Mouse (Mus musculus) embryo, embryonic 11 days (tissue): ENCODE data around the gene Rps21.

ENCODE experiments used
- DNase-seq: peaks from one replicate; pipeline ENCODE4 v3.0.0-alpha.2; 2015

The Rps21 gene

DNA sequence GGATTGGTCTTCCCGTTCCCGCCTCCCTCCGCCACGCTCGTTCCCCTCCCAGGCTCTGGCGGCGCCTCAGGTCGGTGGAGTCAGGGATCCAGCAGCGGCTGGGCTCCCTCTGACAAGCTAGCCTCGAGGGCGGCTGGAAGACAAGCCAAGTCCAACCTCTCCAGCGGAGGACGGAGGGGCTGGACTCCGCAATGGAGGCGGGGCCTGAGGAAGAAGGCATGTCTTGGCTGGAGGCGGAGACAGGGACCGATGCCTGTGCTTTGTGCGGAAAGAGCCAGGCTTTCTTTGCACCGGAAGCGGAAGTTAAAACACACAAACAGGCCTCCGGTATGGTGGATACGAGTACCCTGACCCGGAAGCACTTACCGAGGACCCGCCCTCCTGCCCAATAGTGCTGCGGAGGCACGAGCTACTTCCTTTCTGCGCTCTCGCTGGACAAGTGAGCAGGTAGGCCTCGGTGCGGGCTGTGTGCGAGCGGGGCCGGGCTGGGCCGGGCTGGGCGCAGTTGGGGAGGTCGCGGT lies at the start of gene Rps21:
Gene Rps21 (plus strand): TSS at position 377 of the 521 bp plus-strand sequence.
- DNase-seq, result peak; percentile 99

DNA sequence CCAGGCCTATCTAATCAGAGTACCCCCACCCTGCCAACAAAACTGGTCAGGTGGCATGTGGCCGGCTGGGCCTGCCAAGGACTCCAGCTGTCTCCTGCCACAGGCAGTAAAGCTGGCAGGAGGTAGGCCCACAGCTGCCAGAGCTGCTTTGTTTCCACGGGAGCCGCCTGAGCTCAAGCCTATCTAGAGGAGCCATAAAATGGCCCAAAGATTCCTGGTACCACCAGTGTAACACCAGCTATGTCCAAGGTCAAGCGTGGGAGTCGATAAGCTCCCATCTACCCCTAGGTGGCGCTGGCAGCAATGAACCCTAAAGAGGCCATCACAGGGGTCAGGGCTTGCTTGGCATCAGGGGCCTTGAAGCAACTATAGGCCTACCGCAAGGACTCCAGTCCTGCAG lies 49.3 kb upstream of the Rps21 start:
- DNase-seq, result peak; percentile 72

DNA sequence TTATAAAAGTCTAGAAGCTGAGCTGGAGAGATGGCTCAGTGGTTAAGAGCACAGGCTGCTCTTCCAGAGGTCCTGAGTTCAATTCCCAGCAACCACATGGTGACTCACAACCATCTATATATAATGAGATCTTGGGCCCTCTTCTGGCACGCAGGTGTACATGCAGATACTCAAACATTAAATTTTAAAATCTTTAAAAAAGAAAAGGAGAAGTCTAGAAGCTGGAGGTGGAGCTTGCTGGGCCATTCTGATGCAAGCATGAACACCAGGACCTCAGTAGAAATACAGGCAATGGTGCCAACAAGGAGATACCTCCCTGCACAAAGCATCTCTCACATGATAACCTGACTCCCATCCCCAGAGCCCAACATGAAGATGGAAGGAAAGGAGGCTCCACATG lies 48.2 kb upstream of the Rps21 start:
- no peak for DNase-seq

DNA sequence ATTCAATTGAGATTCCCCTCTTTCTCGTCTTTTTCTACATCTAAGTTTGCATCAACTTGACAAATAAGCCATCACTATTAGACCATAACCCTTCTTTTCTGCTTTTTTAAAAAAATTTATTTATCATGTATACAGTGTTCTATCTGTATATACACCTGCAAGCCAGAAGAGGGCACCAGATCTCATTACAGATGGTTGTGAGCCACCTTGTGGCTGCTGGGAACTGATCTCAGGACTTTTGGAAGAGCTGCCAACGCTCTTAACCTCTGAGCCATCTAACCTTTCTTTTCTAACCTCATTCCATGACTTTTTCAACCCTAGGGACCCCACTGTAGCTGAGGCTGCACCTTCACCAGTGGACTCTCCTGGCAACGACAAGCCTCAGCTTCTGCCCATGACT lies 44.9 kb upstream of the Rps21 start:
- no peak for DNase-seq

DNA sequence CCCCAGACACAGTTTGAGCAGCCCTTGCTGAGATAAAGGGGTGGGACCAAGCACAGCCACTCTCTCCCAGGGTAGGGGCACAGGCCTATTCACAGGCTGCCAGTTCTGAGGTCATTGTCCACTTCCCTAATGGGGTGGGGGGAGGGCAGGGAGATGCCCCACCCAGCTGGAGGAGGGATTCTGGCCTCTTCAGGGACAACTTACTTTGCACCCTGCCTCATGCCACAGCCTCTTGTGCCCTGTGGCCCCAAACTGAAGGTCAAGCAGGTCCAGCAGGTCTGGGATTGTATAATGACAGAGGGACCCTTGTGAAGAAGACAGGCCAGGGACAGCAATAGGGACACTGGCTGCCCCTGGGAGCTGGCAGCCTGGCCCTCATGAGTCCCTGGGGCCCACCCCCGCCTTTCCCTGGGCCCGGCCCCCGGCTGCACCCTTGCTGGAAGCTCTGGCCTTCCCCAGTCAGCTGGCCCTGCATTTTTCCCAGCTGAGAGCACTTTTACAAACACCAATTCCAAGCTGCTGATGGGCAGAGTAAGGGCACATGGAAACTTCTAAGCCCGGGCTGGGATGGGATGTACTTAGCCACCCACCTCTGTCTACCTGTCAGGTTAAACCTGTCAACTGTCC lies 42.7 kb upstream of the Rps21 start:
- DNase-seq, result no peak

DNA sequence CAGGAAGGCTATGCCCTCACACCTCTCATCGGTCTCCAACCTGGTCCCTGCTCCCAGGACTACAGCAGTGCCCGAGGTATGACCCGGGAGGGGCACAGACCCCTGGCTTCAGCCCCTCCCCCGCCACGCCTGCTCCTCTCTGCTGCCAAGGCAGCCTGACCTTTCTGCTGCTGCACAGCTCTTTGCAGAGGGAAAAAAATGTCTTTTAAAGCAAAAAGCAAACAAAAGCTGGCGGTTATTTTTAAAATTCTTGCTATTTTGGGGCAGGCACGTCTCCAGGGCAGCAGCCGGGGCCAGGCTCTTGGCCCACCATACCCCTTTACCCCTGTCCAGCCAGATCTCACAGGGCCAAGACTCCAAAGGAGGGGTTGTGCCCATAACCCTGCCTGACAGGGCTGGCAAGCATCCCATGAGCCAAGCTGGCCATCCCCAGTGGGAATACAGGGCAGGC lies 42.1 kb upstream of the Rps21 start:
- DNase-seq, result no peak

DNA sequence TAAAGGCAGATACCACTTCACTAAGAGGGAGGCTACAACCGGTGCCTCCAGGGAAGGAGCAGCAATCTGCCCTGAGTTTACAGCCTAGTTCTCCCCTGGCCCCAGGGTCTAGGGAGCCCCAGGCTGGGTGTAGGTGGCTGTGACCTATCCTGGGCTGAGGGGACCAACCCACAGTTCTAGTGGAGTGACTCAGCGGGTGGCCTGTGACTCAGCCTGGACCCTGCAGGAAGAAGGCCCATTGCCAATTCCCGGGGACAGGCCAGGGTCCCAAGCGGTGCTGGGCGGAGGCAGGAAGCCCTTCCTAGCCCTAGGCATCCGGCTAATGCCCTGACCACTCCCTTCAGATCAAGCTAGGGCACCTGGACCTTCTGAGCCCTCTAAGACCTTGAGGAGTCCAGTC lies 41.2 kb upstream of the Rps21 start:
- DNase-seq, result no peak

DNA sequence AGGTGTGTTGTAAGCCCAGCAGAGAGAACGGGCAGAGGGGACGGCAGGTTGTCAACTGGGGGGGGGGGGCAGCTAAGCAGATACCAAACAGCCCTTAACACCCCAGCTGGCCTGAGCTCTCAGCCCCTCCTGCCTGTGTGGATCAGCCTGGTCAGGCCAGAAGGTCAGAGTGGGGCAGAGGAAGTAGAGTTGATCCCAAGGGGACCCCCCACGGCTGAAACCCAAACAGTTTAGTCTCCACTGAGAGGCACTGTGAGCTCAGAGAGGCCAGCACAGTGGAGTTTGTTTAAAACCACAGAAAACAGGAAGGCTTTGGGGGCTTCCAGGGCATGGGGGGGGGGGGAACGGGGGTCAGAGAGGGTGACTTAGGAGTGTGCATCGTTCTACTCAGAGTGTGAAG lies 40.3 kb upstream of the Rps21 start:
- no peak for DNase-seq

DNA sequence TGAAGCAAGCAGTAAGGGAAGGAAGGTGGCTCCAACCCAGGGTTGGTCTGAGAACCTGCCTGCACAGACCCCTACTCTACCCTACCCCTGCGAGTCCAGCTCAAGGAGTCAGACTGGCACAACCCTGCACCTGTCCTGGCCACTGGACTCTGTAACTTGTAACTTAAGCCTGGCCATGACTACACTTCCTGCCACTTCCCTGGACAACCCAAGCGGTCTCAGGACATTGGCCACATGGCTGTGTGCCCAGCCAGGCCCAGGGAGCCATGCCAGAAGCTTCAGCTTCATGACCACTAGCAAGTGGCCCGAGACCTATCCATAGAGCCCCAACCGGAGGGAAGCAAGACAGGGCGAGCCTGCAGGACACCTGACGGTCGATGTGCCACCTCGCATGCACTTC lies 39.6 kb upstream of the Rps21 start:
- no peak for DNase-seq

DNA sequence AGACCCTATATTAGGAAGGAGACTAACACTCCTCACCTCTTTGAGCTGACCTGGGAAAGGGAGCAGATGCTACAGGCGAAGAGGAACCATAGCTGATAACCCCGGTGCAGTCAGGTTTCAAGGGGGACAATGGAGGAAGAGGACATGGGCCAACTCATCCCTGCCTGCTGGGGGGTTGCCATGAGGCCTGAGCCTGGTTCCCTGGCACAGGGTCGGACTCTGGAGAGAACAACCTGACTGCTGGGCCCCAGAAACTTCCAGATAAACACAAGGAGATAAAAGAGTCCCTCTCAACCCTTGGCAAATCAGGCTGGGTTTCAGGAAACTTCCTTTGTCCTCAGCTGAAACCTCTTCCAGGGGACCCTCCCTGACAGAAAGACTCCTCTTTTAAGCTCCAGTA lies 38.9 kb upstream of the Rps21 start:
- DNase-seq, result no peak

DNA sequence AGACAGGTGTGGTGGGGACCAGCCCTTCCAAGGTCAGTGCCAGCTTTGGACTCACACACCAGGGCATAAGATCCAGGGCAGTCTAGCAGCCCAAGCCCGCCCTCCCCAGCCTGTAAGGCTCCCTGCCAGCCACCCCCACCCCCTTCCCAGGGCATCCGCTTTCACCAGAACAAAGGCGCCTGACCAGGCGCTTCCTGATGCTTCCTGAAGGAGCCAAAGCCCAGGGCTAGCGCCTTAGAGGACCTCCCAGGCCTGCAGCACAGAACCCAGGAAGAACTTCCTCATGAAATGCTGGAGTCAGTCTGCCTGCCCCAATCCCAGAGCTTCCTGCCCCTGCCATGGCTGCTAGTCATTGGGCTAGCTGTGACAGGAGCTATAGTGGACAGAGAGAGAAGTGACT lies 38.5 kb upstream of the Rps21 start:
- DNase-seq, result peak; percentile 37

DNA sequence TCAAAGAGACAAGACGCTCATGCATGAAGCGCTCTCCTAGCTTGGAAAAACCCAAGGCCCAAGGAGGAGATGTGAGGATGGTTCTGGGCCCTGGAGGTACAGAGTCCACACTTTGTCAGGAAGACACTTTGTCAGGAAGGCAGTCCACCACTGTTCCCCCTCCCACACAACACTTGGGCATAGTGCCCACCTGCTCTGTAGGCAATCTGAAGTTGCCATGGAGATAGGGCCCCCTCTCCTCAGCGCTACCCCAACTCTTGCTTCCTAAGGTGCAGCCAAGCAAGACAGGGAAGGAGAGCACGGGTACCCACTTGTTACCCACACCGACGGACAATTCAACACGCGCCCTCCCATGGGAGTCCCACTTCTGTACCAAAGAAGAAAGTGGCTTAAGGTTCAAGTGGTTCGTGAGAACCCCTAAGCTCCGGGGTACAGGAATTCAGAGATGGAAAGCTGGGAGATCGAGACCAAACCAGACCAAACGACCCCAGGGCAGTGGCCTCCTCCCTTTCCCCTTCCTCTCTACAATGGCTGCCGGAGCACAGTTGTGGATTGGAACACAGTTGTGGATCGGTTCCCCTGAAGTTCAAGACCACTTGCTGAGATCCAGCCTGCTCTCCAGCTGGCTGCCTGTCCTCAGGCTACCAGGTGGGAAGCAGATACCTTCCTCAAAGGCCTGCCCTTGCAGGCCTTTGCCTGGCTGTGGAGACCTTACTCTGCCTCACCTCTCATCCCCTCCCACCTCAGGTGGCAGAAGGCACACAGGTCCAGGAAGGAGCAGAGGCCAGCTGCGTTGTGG lies 37.8 kb upstream of the Rps21 start:
- DNase-seq, result no peak

DNA sequence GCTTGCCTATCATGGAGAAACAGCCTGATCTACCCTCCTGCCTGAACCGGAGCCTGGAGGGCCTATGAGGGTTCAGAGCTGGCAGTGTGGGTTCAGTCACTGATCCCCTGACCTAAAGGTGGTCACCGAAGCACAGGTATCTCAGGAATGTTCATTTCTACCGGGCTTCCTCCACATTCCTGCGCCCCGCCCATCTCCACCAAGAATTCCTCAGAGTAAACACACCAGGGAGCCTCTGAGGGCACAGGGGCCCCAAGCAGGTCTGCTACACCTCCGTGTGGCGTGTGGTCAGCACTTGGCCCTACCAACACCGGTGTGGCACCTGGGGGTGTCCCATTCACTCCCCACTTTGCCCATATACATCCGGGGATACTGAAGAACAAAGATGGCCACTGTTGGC lies 37.0 kb upstream of the Rps21 start:
- no peak for DNase-seq

DNA sequence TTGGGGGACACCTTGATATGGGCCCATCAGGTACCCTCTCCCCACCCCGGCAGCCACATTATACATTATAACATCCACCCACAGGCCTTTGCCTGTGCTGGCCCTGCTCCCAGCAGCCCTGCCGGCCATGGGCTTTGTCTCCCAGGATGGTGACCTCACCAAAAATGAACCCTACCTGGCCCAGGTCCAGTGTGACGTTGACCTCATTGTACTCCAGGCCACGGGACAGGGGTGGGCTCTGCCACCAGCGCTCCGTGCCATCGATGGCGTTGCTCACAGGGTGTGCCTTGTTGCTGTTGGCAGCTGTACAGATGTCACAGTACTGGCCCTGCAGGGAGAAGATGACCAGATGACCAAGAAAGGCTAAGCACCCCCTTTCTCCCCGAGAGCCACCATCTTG lies 36.1 kb upstream of the Rps21 start:
- no peak for DNase-seq

DNA sequence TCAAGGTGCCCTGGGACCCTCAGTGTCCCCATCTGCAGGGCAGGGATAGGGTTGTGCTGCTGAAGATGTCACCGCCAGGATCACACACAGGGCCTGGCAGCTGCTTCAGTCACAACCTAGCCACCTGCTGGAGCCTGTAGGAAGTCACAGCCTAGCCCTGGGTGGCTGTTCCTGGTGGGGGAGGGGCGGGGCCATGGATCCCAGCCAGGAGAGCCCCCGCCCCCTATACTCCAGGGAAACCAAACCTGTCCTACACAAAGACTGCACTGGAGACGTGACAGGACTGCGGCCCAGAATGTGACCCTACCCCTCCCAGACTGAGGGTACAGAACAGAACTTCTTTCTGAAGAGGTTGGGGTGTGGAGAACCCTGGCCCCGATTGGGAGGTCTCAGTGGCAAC lies 34.9 kb upstream of the Rps21 start:
- DNase-seq, result peak; percentile 61

DNA sequence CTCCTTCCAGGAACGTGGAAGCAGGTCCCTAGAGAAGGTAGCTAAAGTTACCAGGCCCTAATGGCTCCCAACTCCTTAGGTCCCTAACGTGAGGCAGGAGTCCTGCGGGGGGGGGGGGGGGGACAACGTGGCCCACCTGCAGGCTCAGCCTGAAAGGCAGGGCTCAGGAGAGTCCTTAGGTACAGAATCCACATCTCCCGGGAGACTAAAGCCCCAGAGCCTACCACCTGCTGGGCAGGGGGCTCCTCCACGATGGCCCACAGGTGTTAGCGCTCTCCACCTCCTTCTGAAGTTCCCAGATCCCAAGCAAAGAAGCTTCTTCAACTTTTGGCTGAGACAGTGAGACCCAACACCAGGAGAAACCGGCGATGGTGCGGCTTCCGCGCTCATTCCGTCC lies 32.5 kb upstream of the Rps21 start:
- no peak for DNase-seq

DNA sequence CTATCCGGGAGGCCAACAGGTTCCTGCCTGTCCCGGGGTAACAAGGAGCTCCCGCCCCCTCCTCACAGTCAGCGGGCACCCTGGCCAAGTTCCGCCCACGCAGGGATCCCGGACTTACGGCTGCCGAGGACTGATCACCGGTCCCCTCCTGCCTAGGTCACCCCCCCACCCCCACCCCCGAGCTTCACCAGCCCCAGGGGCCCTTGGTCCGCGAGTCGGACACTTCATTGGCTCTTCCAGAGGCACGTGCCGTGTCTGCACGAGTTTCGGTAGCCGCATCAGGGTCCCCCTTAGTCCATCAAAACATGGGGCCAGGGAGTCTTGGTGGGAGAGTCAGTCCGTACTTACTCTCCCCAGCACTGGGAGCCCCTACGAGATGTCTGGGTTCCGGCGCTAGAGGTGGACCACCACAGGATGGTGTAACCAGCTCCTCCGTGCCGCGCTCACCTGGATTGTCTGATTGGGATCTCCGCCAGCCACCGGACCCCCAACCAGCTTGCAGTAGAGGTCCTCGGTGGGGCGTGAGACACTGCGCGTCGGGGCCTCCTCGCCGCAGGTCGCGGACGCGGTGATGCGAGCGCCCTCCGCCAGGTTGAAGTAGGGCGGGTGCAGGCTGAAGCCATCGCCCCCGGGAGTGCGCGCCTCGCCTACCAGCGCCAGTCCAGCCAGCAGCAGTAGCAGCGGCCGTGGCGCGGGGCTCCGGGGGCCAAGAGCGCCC lies 32.0 kb upstream of the Rps21 start:
- DNase-seq, result peak; percentile 64

DNA sequence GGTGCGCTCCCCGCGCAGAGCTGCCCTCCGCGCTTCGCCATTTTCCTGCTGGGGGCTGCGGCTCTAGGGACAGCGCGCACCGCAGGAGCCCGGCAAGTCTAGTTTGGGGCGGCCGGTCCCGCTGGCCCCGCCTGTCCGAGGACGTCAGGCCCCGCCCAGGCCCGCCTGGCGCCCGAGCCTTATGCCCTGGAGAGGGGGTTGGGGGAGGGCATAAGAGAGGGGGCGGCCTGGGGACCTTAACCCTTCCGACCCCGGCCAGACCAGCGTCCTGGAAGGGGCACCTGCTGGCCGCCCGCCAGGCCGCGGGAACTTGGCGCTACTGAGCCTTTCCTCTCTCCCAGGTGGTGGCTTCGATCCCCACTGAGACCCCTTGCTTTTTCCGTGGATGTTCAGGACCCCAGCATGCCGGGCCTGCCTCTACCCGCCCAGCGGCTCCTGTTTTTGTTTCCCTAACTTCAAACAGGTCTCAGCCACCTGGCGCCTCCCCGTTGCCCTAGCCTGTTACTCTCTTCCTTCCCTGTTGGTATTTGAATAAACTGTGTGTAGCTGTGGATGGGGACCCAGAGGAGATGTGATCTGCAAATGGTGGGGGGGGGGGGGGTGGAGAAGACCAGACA lies 31.3 kb upstream of the Rps21 start, which contains the start of gene Lama5:
Gene Lama5 (minus strand): TSS at position 98 of the 617 bp plus-strand sequence.
- DNase-seq, result peak; percentile 88

DNA sequence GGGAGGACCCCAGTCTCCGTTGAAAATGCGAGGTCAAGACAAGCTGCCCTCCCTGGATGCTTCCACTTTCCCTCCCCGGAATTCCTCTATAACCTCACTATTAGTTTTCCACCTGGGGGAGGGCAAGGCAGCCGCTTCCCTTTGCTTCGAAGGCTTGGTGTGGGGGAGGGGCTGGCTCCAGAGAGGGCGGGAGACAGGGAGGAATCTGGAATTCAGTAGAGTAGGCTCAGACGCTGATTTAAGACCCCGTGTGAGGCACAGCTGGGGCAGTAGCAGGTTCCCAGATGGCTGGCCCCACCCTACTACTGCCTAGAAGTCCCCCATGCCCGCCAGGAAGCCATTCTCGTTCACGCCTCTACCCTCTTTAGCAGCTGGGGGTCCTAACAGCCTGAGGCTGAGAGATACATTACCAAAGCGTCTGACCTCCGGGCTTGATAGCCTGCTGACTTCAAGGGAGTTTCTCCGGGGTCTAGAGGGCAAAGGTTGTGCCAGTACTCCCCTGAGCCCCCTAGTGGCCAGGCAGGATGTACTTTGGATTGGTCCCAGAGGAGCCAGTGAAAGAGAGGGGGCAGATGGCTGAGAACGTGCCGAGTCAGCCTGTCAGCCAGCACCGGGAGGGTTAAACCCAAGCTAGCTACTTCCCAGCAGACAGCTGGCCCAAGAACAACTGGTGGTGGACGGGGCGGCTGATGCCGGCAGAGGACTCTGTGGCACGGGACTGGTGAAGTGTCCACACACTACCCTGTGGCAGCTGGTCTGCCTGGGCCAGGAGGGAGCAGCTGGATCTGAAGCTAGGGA lies 29.7 kb upstream of the Rps21 start:
- DNase-seq, result peak; percentile 85

DNA sequence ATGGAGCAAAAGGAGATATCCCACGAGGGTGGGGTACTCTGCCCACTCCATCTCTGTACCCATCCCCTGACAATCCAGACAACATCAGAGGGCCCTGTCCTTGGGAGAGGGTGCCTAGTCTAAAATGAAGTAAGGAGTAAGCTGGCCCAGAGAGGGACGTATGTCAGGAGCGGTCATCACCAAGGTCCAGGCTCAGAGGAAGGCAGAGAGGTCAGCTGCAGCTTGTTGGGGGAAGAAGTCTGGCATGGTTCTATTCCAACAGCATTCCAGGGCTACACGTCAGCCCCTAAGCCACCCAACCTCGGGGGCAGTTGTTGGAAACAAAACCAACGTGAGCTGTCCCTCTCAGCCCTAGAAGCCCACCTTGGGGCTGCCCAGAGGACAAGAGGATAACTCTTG lies 29.1 kb upstream of the Rps21 start:
- no peak for DNase-seq

DNA sequence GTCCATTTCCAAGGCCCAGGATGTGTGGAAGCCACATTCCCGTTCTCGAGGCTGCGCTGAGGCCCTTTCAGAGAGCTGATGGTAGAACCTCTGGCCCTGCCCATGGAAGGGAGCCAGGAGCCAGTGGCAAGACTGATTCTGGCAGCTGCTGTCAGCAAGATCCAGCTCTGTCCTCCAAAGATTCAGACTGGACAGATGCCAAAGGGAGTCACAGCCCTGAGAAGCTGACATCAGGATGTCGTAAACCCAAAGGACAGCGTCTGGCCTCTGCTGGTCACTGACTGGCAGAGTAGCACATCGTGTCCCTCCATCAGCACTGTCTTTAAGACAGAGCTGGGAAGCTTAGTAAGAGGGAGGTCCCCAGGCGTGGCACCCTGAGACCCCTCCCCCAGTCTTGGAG lies 28.6 kb upstream of the Rps21 start:
- DNase-seq, result no peak

DNA sequence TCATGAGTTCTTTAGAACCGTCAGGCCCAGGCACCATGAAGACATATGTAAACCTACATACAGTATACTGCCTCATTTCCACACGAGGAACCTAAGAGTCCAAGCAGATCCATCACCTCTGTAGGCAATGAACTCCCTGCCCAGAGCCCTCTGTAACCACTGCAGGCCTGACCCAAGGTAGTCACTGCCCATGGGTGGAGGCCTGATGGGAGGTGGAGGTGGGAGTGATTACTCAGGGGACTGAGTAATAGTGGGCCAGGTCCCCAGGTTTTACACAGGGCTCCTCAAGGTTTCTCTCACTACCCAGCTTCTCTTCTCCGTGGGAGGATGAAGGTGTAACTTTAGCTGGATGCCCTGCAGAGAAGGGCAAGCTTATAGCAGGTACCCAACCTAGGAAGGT lies 28.0 kb upstream of the Rps21 start:
- DNase-seq, result no peak
